Mouse (Mus musculus): ENCODE measurements around the gene Cers2.

GRCm38 (mm10) chr3:95285390-95285789 is 29.2 kb upstream of the Cers2 start:
- TF ChIP-seq CTCF (conservative IDR thresholded peaks at IDR 0.05; ENCODE audit: low read length) (no peak), NANOG (IDR thresholded peaks at IDR 0.05; ENCODE audit: borderline replicate concordance, low read length) (no peak), POU5F1 (IDR thresholded peaks at IDR 0.05; ENCODE audit: borderline replicate concordance, low read length) (no peak)

All from E14TG2a.4 (cell line).